Mouse (Mus musculus): ENCODE data around the gene Plekha7. TPM values are rescaled to one million over a fixed set of nuclear protein-coding genes. Genes with fewer than 3 reads are reported as not detected.

Gene Plekha7
- total RNA-seq (2015) (0.02 and 0.16 TPM in 2 replicates), total RNA-seq (2017) (0.18 TPM in 1 of 2 replicates, not detected in the other)

DNA sequence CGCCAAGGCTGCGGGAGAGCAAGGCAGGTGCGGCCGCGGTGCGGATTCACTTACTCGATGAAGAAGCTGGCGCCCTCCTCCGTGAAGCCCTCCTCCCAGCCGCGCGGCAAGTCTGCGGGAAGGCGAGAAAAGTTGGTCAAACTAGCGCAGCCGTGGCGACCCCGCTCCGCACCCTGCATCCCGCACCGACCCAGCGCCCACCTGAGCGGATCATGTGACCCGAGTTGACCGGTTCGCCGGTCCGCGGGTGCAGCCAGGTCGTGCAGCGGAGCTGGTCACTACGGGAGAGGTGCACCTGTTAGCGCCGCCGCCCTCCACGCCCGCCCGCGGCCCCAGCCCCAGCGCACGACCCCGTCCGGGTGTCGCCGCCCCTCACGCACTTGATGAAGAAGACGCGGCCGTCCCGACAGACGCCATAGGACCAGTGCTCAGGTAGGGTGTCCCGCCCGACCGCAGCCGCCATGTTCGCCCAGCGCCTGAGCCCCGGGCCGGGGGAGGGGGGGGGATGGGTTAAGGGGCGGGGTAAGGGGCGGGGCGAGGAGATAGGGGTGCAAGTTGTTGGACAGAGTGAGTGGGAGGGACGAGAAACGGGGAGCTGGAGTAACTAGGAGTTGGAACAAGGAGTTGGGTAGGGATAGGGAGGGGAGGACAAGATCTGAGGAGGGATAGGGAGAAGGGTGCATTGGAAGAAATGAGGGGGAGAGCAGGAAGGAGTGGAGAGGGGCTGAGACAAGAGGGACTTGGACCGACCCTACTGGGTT, at the start of gene Plekha7:
Gene Plekha7 (minus strand): TSS at position 506 of the 761 bp plus-strand sequence.
- ATAC-seq (ENCODE audit: poor library complexity, severe bottlenecking) = peak; percentile 19

DNA sequence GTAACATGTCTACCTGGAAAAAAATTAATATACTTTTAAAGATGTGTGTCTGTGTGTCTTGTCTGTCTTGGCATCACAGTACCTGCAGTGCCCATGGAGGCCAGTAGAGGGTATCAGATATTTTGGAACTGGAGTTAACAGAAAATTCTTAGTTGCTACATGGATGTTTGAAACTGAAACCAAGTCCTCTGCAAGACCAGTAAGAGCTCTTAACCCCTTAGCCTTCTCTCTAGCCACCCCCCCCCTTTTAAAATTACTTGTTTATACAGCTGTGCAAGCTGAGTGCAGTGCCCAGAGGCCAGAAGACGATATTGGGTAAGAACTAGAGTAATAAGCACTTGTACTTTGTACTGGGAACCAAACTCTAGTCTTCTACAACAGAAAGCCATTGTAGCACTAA, 28.1 kb upstream of the Plekha7 start:
- ATAC-seq (ENCODE audit: poor library complexity, severe bottlenecking) = peak; percentile 53

GRCm38 (mm10) chr7:116335133-116335532, 27.0 kb upstream of the Plekha7 start:
- ATAC-seq (ENCODE audit: poor library complexity, severe bottlenecking) = no peak

GRCm38 (mm10) chr7:116334669-116335038, 26.5 kb upstream of the Plekha7 start:
- no peak for ATAC-seq (ENCODE audit: poor library complexity, severe bottlenecking)

DNA sequence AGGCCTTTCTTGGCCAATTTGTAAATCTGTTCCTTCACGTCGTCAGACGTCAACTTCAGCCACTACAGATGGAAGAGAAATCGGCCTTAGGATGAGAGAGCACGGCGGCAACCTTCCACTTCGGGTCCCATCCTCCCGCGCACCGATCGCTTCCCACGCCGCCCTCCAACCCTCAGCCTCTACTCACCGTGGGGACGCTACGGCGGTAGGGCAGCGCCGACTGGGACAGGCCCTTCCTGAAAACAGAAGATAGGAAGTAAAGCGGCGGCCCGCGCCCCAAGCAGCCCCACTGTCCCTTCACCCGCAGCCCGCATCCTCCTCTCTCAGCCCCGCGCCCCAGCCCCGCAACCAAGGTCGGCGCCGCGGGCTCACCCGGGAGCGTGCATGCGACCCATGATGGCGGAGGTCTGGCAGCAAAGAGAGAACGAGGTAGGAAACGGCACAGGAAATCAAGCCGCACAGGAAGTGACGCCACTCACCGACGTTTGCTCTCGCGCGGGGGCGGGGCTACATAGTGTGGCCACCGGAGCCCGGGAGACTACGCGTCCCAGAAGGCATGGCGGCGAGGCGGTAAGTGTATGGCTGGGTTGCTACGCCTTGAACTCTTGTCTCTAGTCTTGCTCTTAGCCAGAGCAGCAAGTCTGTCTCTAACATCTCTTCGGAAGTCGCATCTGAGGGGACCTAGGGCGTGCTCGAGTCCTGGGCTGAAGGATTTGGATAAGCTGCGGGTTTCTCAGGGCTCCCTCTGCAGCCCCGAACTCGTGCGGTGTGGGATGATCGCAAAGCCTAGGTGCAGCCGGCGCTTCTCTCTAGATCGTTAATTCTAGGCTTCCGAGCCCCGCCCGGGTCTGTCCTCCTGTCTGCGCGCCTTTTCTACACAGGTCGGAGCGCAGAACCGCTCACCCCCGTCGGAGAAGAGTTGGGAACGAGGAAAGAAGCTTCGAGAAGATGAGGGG, 25.8 kb upstream of the Plekha7 start, which contains the start of gene Rps13:
Gene Rps13 (minus strand): TSS at position 483 of the 956 bp plus-strand sequence.
- peak; percentile 95 for ATAC-seq (ENCODE audit: poor library complexity, severe bottlenecking)

GRCm38 (mm10) chr7:116331246-116331645, 23.1 kb upstream of the Plekha7 start:
- no peak for ATAC-seq (ENCODE audit: poor library complexity, severe bottlenecking)

DNA sequence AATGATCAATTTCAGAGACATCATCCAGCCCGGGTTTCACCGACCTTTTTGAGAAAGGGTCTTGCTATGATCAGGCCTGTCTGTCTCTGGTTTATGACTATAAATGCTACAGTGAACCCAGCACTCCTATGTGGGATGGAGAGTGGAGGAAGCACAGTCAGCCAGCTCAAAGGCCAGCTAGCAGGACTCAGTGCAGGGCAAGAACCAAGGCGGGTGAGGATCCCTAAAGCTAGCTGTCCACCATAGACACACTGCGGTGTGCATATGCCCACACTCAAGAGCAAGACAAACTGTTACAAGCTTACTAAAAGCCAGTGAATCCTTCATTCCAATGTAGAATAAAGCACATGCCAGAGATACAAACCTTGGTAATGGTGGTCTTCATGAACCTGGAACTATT, 21.7 kb upstream of the Plekha7 start:
- no peak for ATAC-seq (ENCODE audit: poor library complexity, severe bottlenecking)

DNA sequence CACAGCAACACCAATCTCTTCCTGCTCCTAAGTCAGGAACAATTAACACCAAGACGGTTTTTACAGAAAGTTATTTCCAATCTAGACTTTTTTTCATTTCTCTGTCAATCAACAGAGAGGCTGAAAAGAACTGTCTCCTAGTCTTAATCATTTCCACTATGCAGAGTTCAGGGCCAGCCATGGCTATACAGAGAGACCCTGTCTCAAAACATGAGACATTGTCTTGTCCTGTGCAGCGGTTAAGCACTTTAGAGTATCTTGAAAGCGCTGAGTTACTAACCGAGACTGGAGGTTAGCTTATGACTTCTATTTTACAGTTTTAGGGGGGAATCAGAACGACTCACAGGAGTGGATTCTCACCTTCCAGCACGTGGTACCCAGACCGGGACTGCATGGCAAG, 20.6 kb upstream of the Plekha7 start:
- no peak for ATAC-seq (ENCODE audit: poor library complexity, severe bottlenecking)

DNA sequence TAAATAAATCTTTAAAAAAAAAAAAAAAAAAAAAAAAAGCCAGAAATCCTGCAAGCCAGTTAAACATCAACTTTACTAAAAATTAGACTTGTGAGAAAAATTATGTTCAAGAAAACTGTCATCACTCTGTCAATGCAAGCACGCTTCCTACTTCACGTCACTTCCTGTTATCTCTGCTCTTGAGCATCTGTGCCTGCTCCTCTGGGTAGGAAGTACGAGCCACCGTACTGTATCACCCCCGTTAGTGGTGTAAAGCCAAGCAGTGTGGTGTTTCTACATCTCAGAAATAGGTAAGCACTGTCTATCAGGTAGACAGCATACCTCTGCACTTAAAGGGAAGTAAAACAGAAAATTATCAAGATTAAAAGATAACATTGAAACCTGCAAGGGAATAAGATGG, 19.7 kb upstream of the Plekha7 start:
- peak; percentile 87 for ATAC-seq (ENCODE audit: poor library complexity, severe bottlenecking)

GRCm38 (mm10) chr7:116323331-116323964, 15.3 kb upstream of the Plekha7 start:
- ATAC-seq (ENCODE audit: poor library complexity, severe bottlenecking) = peak; percentile 87

GRCm38 (mm10) chr7:116309456-116309855, 1.3 kb upstream of the Plekha7 start:
- 0 out of 2 replicates have a peak, but pooled peaks have one; percentile 41 for ATAC-seq (ENCODE audit: poor library complexity, severe bottlenecking)

- ATAC-seq (ENCODE audit: poor library complexity, severe bottlenecking) = no peak
Observed at GRCm38 (mm10) chr7:116308632-116308991, 436 bp upstream of the Plekha7 start.

DNA sequence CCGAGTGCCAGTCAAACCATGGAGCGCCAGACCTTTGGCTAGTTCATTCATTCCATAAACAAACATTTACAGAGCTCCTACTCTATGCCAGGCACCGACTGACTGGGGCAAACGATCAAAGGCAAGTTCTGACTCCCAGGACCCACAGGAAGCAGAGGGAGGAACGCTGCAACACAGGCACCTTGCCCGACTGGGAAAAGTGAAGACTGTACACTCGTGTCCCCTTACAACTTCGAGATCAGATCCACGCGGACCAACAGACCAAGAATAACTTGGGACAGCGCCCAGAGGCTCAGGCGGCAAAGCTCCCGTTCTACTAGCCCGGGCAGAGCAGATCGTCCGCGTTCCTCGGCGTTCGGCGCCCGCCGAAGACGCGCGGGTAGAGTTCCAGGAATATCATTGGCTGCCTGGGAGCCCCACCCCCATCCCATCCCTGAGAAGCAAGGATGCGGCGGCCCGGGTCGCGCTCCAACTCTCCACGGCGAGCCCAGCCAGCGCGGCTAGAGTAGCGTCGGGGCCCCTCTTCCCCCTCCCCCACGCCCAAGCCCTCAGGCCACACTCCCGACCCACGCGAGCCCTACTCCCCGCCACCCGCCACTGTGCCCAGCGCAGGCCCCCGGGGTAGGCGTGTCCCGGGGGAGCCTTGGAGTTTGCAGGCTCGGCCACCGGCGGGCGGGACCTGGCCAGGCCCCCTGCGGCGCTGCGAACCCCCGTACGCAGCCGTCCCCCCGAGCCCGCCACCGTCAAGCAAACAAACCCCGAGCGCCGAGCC, 891 bp downstream of the Plekha7 start:
- ATAC-seq (ENCODE audit: poor library complexity, severe bottlenecking) = peak; percentile 32

DNA sequence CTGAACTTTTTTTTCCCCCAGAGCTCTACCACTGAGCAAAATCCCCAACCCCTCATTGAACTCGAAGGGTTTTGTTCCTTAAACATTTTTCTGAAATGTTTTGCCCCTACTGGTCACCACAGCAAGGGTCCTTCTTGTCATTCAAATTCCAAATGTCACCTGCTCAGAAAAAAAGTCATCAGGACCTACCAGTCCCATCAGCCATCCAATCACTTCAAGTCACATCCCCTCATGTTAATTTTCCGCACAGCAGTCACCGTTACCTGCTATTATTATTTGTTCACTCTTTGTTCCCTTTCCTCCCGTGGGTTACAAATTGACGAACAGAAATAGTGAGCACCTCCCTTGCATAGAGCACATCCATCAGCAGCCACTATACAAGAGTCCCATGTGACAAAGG, 1.6 kb downstream of the Plekha7 start:
- ATAC-seq (ENCODE audit: poor library complexity, severe bottlenecking) = no peak

GRCm38 (mm10) chr7:116301661-116302311, 6.4 kb downstream of the Plekha7 start:
- no peak for ATAC-seq (ENCODE audit: poor library complexity, severe bottlenecking)

GRCm38 (mm10) chr7:116301144-116301543, 7.0 kb downstream of the Plekha7 start:
- no peak for ATAC-seq (ENCODE audit: poor library complexity, severe bottlenecking)

DNA sequence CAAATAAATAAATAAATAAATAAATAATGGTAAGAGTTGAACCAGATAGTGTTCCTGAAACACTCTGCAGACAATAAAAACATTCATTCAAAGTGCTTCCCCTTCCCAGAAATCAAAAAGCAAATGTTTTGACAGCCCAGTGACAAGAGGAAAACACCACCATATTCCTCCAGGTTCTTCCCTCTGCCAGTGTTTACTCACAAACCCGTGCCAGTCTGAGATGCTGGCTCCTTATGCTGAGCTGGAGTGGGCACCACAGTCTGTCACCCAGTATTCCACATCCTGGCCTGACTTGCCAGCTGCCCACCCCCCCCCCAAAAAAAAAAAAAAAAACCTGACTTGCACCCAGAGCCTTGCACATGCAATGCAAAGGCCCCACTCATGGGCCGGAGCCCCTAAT, 9.3 kb downstream of the Plekha7 start:
- no peak for ATAC-seq (ENCODE audit: poor library complexity, severe bottlenecking)

- ATAC-seq (ENCODE audit: poor library complexity, severe bottlenecking) = no peak
Observed at GRCm38 (mm10) chr7:116298389-116298788, 9.8 kb downstream of the Plekha7 start.

DNA sequence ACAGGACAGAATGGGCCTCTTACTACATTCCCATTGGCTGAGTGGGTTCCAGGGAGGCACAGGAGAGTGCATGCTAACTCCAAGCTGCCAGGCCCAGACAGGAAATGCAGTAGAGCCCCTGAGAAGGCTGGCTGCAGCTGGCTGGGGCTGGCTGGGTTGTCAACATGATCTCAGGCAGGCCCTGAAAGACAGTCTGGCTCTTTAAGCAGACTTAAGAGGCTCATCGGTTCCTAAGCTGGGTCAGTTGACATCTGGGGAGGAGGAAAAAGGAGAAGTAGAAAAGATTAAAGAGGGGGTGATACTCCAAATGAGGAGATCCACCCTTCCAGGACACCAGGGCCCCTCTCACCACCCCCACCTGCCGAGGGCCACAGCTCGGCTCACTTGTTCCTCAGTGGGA, 13.2 kb downstream of the Plekha7 start:
- peak; percentile 18; the same call in 1 of the 2 replicates for ATAC-seq (ENCODE audit: poor library complexity, severe bottlenecking)

GRCm38 (mm10) chr7:116292377-116292776, 15.8 kb downstream of the Plekha7 start:
- no peak for ATAC-seq (ENCODE audit: poor library complexity, severe bottlenecking)

All from megakaryocyte, adult 5-6 weeks (primary cell).